Mouse (Mus musculus) myocyte (in vitro differentiated cells): ENCODE measurements around the gene D6Wsu163e. TPM values are rescaled to one million over a fixed set of nuclear protein-coding genes. Genes with fewer than 3 reads are reported as not detected.

Experiments
- H3K27me3 ChIP-seq: one replicate; pipeline ENCODE4 v1.6.1; 2011; ENCODE audit not compliant: control insufficient read depth, insufficient read depth, insufficient read length
- H3K36me3 ChIP-seq: one replicate; pipeline ENCODE4 v1.6.1; 2011; ENCODE audit not compliant: control insufficient read depth, insufficient read depth
- H3K4me2 ChIP-seq: one replicate; pipeline ENCODE4 v1.6.1; 2011; ENCODE audit warnings: low read depth, control low read depth
- H3K4me3 ChIP-seq: one replicate; pipeline ENCODE4 v1.5.1; 2011; ENCODE audit warnings: mild to moderate bottlenecking, control low read depth, moderate library complexity
- H3K79me2 ChIP-seq: one replicate; pipeline ENCODE4 v1.6.1; 2011; ENCODE audit not compliant: control insufficient read depth, insufficient read depth
- H3ac ChIP-seq: one replicate; pipeline ENCODE4 v1.6.1; 2011; ENCODE audit not compliant: control insufficient read depth, insufficient read length
- CEBPB ChIP-seq: IDR thresholded peaks from 2 replicates; pipeline ENCODE4 v1.6.1; 2011; ENCODE audit warnings: mild to moderate bottlenecking, moderate library complexity; ENCODE audit not compliant: poor library complexity, insufficient read depth, severe bottlenecking
- E2F4 ChIP-seq: IDR thresholded peaks from one replicate; pipeline ENCODE4 v1.6.1; 2011; ENCODE audit warnings: mild to moderate bottlenecking, control low read depth, moderate library complexity; ENCODE audit not compliant: insufficient read depth
- MAX ChIP-seq: IDR thresholded peaks from one replicate; pipeline ENCODE4 v1.6.1; 2011; ENCODE audit warnings: low read depth, mild to moderate bottlenecking, control low read depth
- MYOD1 ChIP-seq, 3 experiments: IDR thresholded peaks; one replicate each; pipeline ENCODE4 v1.6.1; 2011; ENCODE audit warnings: control low read depth in 2 of 3, low read depth in 2 of 3, mild to moderate bottlenecking in 2 of 3, moderate library complexity in 1 of 3; ENCODE audit not compliant: insufficient read length in 2 of 3, control insufficient read depth in 1 of 3
- MYOG ChIP-seq, 3 experiments: IDR thresholded peaks; one replicate each; pipeline ENCODE4 v1.6.1; 2011; ENCODE audit warnings: control low read depth in 2 of 3, low read depth in 2 of 3, mild to moderate bottlenecking in 2 of 3; ENCODE audit not compliant: insufficient read length in 2 of 3, control insufficient read depth in 1 of 3, insufficient read depth in 1 of 3
- POLR2A ChIP-seq: IDR thresholded peaks from one replicate; pipeline ENCODE4 v1.6.1; 2011; ENCODE audit warnings: low read depth, mild to moderate bottlenecking, control low read depth, moderate library complexity; ENCODE audit not compliant: insufficient read length
- POLR2AphosphoS2 ChIP-seq: IDR thresholded peaks from one replicate; pipeline ENCODE4 v1.6.1; 2011; ENCODE audit warnings: low read depth, control low read depth; ENCODE audit not compliant: insufficient read length
- REST ChIP-seq: IDR thresholded peaks from one replicate; pipeline ENCODE4 v1.6.1; 2011; ENCODE audit warnings: mild to moderate bottlenecking, control low read depth, moderate library complexity; ENCODE audit not compliant: insufficient read depth, insufficient read length
- SRF ChIP-seq: IDR thresholded peaks from one replicate; pipeline ENCODE4 v1.6.1; 2011; ENCODE audit warnings: low read depth; ENCODE audit not compliant: control insufficient read depth, insufficient read length
- TCF12 ChIP-seq: IDR thresholded peaks from one replicate; pipeline ENCODE4 v1.6.1; 2011; ENCODE audit warnings: mild to moderate bottlenecking, control low read depth; ENCODE audit not compliant: poor library complexity, insufficient read depth, severe bottlenecking
- TCF3 ChIP-seq: IDR thresholded peaks from one replicate; pipeline ENCODE4 v1.6.1; 2011; ENCODE audit warnings: low read depth, control low read depth; ENCODE audit not compliant: insufficient read length
- USF1 ChIP-seq: IDR thresholded peaks from one replicate; pipeline ENCODE4 v1.6.1; 2011; ENCODE audit warnings: low read depth, mild to moderate bottlenecking, control low read depth, moderate library complexity
- polyA plus RNA-seq: library from polyadenylated mRNA; unstranded; fragments of >200 nt; fragmentation: generic; extraction: Trizol; gene quantifications from one replicate; pipeline ENCODE4 v1.2.1, GENCODE M21; 2012; ENCODE audit warnings: missing spikeins

D6Wsu163e gene
- polyA plus RNA-seq, 1 experiment, result 18.4 TPM

DNA sequence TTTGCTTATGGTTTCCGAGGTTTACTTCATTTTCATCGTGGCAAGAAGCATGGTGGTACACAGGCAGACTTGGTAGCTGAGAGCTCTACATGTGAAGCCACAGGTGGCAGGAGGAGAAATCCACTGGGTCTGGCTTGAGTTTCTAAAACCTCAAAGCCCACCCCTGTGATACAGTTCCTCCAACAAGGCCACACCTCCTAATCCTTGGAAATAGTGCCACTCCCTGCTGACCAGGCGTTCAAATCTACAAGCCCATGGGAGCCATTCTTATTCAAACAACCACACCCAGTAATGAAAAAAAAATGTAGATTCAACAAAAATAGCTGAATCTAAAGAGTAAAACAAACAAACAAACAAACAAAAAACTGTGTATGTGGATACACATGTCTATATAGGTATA, 65.9 kb downstream of the D6Wsu163e start:
- no peak overlapping the region for H3ac ChIP-seq
- no peak overlapping the region for H3K4me3 ChIP-seq
- H3K79me2 ChIP-seq, result no peaks in the 10 kb centered on the region
- no peak for TF ChIP-seq TCF12
- no peak for TF ChIP-seq MYOD1 (IDR thresholded peaks at IDR 0.05; ENCODE audit: control insufficient read depth in 1 of 3, insufficient read length in 2 of 3, low read depth in 2 of 3)
- no peak for TF ChIP-seq TCF3
- TF ChIP-seq POLR2A, result no peak
- no peak for TF ChIP-seq E2F4
- TF ChIP-seq POLR2AphosphoS2, result no peak
- H3K27me3 ChIP-seq, result peaks cover 5% of the 10 kb centered on the region
- H3K4me2 ChIP-seq, result no peak overlapping the region
- no peaks in the 10 kb centered on the region for H3K36me3 ChIP-seq

DNA sequence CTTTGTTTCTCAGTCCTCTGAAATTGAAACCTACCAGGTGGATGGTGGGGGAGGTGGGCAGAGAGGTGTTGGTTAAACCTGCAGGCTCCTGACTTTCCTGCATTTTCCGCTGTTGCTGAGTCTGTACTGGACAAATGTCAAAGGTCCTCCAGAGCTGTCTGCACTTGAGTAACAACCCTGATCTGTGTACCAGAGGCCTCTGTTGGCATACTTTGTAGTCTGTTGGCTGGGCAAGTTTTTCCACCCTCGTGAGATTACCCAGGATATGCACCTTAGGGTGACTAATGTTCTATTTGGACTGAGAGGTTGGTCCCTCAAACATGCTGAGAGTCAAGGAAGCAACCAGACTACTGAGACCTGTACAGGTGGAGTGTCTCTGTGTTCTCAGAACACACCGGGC, 66.8 kb downstream of the D6Wsu163e start:
- no peaks in the 10 kb centered on the region for H3K79me2 ChIP-seq
- no peak overlapping the region for H3ac ChIP-seq
- H3K4me2 ChIP-seq, result no peak overlapping the region
- H3K4me3 ChIP-seq, result no peak overlapping the region
- H3K36me3 ChIP-seq, result no peaks in the 10 kb centered on the region
- H3K27me3 ChIP-seq, result peaks cover 5% of the 10 kb centered on the region
- TF ChIP-seq MYOG (IDR thresholded peaks at IDR 0.05; ENCODE audit: control insufficient read depth in 1 of 3, insufficient read depth in 1 of 3, insufficient read length in 2 of 3, low read depth in 2 of 3) (no peak), POLR2AphosphoS2 (no peak), POLR2A (no peak), REST (no peak), CEBPB (no peak), TCF12 (no peak), E2F4 (no peak), TCF3 (no peak), MYOD1 (IDR thresholded peaks at IDR 0.05; ENCODE audit: control insufficient read depth in 1 of 3, insufficient read length in 2 of 3, low read depth in 2 of 3) (no peak), SRF (no peak), MAX (no peak), USF1 (no peak)

DNA sequence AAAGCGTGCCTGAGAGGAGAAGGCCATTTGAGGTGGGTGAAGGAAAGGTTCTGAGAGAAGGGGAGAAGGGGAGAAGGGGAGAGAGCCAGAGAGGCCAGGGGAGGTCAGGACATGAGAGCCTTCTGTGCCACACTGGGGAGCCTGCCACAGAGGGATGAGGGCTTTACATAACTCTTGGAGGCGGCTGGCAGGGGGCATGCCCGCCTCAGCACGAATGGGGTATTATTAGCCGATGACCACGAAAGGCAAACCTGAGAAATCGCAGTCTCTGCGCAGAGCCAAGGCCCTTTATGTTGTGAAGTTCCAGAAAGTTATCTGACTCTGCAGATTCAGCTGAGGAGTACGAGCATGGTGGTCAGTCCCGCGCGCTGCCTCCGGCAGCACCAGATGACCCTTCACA, 70.3 kb downstream of the D6Wsu163e start:
- no peak overlapping the region for H3ac ChIP-seq
- no peak overlapping the region for H3K4me2 ChIP-seq
- TF ChIP-seq MAX, result no peak
- no peak for TF ChIP-seq TCF3
- no peak for TF ChIP-seq E2F4
- TF ChIP-seq MYOD1 (IDR thresholded peaks at IDR 0.05; ENCODE audit: control insufficient read depth in 1 of 3, insufficient read length in 2 of 3, low read depth in 2 of 3), result no peak
- TF ChIP-seq TCF12, result no peak
- no peak for TF ChIP-seq POLR2A
- TF ChIP-seq USF1, result no peak
- no peak for TF ChIP-seq MYOG (IDR thresholded peaks at IDR 0.05; ENCODE audit: control insufficient read depth in 1 of 3, insufficient read depth in 1 of 3, insufficient read length in 2 of 3, low read depth in 2 of 3)
- TF ChIP-seq REST, result no peak
- no peak for TF ChIP-seq CEBPB
- no peaks in the 10 kb centered on the region for H3K36me3 ChIP-seq
- peaks cover 18% of the 10 kb centered on the region for H3K27me3 ChIP-seq
- H3K79me2 ChIP-seq, result no peaks in the 10 kb centered on the region
- H3K4me3 ChIP-seq, result no peak overlapping the region

DNA sequence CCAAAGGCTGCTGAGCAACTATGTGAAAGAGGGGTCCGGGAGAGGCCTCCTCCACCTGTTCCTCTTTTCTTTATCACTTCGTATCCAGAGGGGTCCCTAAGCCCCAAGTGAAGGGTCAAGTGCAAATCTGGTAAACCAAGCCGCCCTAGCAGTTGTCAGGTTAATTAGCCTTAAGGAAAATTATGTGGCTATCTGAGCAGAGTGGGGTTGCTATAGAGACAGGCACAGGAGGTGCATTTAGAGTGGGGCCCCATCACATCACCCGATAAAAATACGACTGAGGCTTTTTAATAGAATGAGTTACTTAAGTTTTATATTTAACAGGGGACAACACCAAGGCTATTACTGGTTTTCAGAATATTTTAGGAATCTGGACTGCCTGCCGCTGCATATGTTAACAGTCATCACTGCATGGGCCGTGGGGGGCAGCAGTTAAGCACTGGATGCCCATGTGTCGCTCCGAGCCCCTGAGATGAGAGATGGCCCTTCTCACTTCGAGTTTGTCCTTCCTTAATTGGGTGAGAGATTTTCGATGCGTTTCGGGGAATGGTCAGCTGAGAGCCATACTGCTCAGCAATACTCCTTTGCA, 72.3 kb downstream of the D6Wsu163e start:
- H3ac ChIP-seq, result no peak overlapping the region

DNA sequence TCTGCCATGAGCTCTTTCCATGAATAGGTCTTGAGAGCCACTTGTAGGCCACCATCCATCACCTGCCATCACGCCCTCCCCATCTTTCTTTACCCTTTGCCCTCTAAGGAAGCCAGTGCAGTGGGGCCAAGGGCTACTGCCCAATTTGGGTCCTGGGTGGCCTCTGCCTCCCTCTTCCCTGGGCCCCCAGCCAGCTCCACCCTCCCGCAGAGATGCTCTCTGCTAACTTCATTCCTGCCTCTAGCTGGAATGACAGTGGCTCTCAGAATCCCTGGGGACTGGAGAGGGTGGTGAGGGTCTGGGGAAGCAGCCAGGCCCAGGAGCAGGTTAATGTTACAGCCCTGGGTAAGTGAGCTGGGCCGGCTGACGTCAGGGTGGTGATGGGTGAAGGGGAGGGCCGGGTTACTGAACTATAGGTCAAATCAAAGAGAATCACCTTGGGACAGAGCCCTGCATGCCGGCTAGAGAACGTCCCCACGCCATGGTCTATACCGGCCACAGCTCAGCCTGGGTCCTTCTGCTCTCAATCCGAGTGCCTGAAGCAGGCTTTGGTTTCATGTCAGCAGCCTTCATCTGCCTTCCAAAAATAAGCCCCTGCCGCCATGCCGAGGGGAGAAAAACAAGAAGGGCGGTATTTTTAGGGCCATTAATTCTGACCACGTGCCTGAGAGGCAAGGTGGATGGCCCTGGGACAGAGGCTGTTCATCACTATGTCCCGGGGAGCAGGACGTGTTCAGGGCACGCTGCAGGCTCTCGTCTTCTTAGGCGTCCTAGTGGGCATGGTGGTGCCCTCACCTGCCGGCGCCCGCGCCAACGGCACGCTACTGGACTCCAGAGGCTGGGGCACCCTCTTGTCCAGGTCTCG, 75.4 kb downstream of the D6Wsu163e start, which contains the start of gene Fgf6:
Fgf6 (plus strand) TSS at position 681 of the 865 bp plus-strand sequence.
- H3K27me3 ChIP-seq, result peaks cover 16% of the 10 kb centered on the region
- H3K79me2 ChIP-seq, result no peaks in the 10 kb centered on the region
- TF ChIP-seq REST, result no peak
- TF ChIP-seq TCF12, result no peak
- no peak for TF ChIP-seq POLR2AphosphoS2
- no peak for TF ChIP-seq CEBPB
- TF ChIP-seq MYOG (IDR thresholded peaks at IDR 0.05; ENCODE audit: control insufficient read depth in 1 of 3, insufficient read depth in 1 of 3, insufficient read length in 2 of 3, low read depth in 2 of 3), result no peak
- no peak for TF ChIP-seq E2F4
- no peak for TF ChIP-seq TCF3
- TF ChIP-seq USF1, result no peak
- no peak for TF ChIP-seq POLR2A
- no peak for TF ChIP-seq MAX
- TF ChIP-seq MYOD1 (IDR thresholded peaks at IDR 0.05; ENCODE audit: control insufficient read depth in 1 of 3, insufficient read length in 2 of 3, low read depth in 2 of 3), result no peak
- TF ChIP-seq SRF, result no peak
- H3ac ChIP-seq, result no peak within 1 kb of the TSS
- H3K4me3 ChIP-seq, result no peak within 1 kb of the TSS
- H3K4me2 ChIP-seq, result no peak within 1 kb of the TSS
- H3K36me3 ChIP-seq, result no peaks in the 10 kb centered on the region

More for the DNA sequence above, 72.3 kb downstream of the D6Wsu163e start:
- no peak overlapping the region for H3K4me2 ChIP-seq
- H3K27me3 ChIP-seq, result peaks cover 22% of the 10 kb centered on the region
- no peak overlapping the region for H3K4me3 ChIP-seq
- no peaks in the 10 kb centered on the region for H3K36me3 ChIP-seq
- no peaks in the 10 kb centered on the region for H3K79me2 ChIP-seq
- TF ChIP-seq SRF (no peak), CEBPB (no peak)
